Mouse (Mus musculus) forebrain, embryonic 10.5 days (tissue): ENCODE data around the gene Nrip3. TPM values are rescaled to one million over a fixed set of nuclear protein-coding genes. Genes with fewer than 3 reads are reported as not detected.

Experiments used
- DNase-seq: peaks from one replicate; pipeline ENCODE4 v3.0.0-alpha.2; 2017; ENCODE audit warnings: low spot score; ENCODE audit errors: extremely low spot score
- H3K27ac ChIP-seq: fragments of 300-500 bp; sonication (generic); 2 replicates; pipeline ENCODE4 v1.5.1; 2016; ENCODE audit warnings: mild to moderate bottlenecking
- H3K27me3 ChIP-seq: fragments of 300-500 bp; sonication (generic); 2 replicates; pipeline ENCODE4 v1.6.1; 2016; ENCODE audit warnings: mild to moderate bottlenecking; ENCODE audit not compliant: poor library complexity, severe bottlenecking
- H3K36me3 ChIP-seq: fragments of 300-500 bp; sonication (generic); replicated peaks from 2 replicates; pipeline ENCODE4 v1.6.1; 2016; ENCODE audit warnings: mild to moderate bottlenecking, moderate library complexity
- H3K4me1 ChIP-seq: fragments of 300-500 bp; sonication (generic); 2 replicates; pipeline ENCODE4 v1.6.1; 2016
- H3K4me3 ChIP-seq: fragments of 300-500 bp; sonication (generic); 2 replicates; pipeline ENCODE4 v1.5.1; 2016; ENCODE audit warnings: mild to moderate bottlenecking, moderate library complexity
- H3K9me3 ChIP-seq: fragments of 300-500 bp; sonication (generic); 2 replicates; pipeline ENCODE4 v1.6.1; 2016; ENCODE audit warnings: mild to moderate bottlenecking, moderate library complexity
- whole genome bisulfite sequencing: fragments of 180-500 bp; shearing (Covaris S2); methylation state at CpG from one replicate; pipeline ENCODE4 v1.1.7; 2016; 5-methylcytosine and 5-hydroxymethylcytosine counted together
- polyA plus RNA-seq: library from polyadenylated mRNA; unstranded; fragments of >200 nt; fragmentation: Nextera tagmentation; extraction: Ambion mirVana; gene quantifications from 2 replicates; pipeline ENCODE4 v1.2.1, GENCODE M21; 2016

The Nrip3 gene
- polyA plus RNA-seq, 1 experiment from 2014 or later, result 0.56 TPM

GRCm38 (mm10) chr7:109719286-109719685, 62.5 kb downstream of the Nrip3 start:
- peaks cover 5% of the 10 kb centered on the region; the same call in 1 of the 2 replicates for H3K9me3 ChIP-seq
- no peaks in the 10 kb centered on the region for H3K36me3 ChIP-seq
- no peaks in the 10 kb centered on the region for H3K4me1 ChIP-seq
- no peaks in the 10 kb centered on the region for H3K27me3 ChIP-seq
- 68% methylated on average over 9 of the region's 9 CpGs for WGBS
- no peak overlapping the region for H3K4me3 ChIP-seq
- no peak for DNase-seq
- no peak overlapping the region for H3K27ac ChIP-seq

- 95% methylated on average over 2 of the region's 2 CpGs for WGBS
- Histone ChIP-seq H3K4me3 (no peak overlapping the region), H3K4me1 (no peaks in the 10 kb centered on the region), H3K27me3 (no peaks in the 10 kb centered on the region), H3K27ac (no peak overlapping the region), H3K36me3 (peaks cover 47% of the 10 kb centered on the region), H3K9me3 (no peaks in the 10 kb centered on the region)
- no peak for DNase-seq
These were observed 68.3 kb downstream of the Nrip3 start for GRCm38 (mm10) chr7:109713434-109713982.

- Histone ChIP-seq H3K27me3 (no peaks in the 10 kb centered on the region), H3K9me3 (no peaks in the 10 kb centered on the region), H3K4me1 (no peaks in the 10 kb centered on the region), H3K36me3 (peaks cover 58% of the 10 kb centered on the region), H3K27ac (no peak overlapping the region), H3K4me3 (no peak overlapping the region)
- WGBS, result 94% methylated on average over 7 of the region's 7 CpGs
- no peak for DNase-seq
These were observed 69.6 kb downstream of the Nrip3 start for GRCm38 (mm10) chr7:109712198-109712597.

GRCm38 (mm10) chr7:109710069-109710468, 71.8 kb downstream of the Nrip3 start:
- no peak overlapping the region for H3K4me3 ChIP-seq
- H3K27me3 ChIP-seq, result no peaks in the 10 kb centered on the region
- 91% methylated on average over 1 of the region's 1 CpGs for WGBS
- no peak for DNase-seq
- peaks cover 7% of the 10 kb centered on the region for H3K4me1 ChIP-seq
- H3K36me3 ChIP-seq, result peaks cover 58% of the 10 kb centered on the region
- H3K9me3 ChIP-seq, result no peaks in the 10 kb centered on the region
- no peak overlapping the region for H3K27ac ChIP-seq

- Histone ChIP-seq H3K27me3 (no peaks in the 10 kb centered on the region), H3K36me3 (peaks cover 58% of the 10 kb centered on the region), H3K27ac (no peak overlapping the region), H3K4me1 (peaks cover 18% of the 10 kb centered on the region), H3K4me3 (no peak overlapping the region), H3K9me3 (no peaks in the 10 kb centered on the region)
- DNase-seq, result no peak
- WGBS, result 79% methylated on average over 3 of the region's 3 CpGs
These were observed 72.9 kb downstream of the Nrip3 start for GRCm38 (mm10) chr7:109708961-109709382.

Other genes with a start within 250 kb of the Nrip3 start
- gene St5, start 78.4 kb downstream of the Nrip3 start, polyA plus RNA-seq, result 33.5 and 37.9 TPM in 2 replicates
- gene Akip1, start 78.3 kb downstream of the Nrip3 start, polyA plus RNA-seq, result 27.6 and 29.1 TPM in 2 replicates
- gene BC051019, start 58.2 kb downstream of the Nrip3 start, polyA plus RNA-seq, result 0.20 and 0.25 TPM in 2 replicates
- not detected in 2 replicates for gene Ascl3, start 50.3 kb downstream of the Nrip3 start, polyA plus RNA-seq
- 31.1 and 34.5 TPM in 2 replicates for gene Tmem9b, start 29.1 kb downstream of the Nrip3 start, polyA plus RNA-seq
- 1.4 and 1.8 TPM in 2 replicates for gene Scube2, start 83.7 kb upstream of the Nrip3 start, polyA plus RNA-seq
- gene Dennd5a, start 178.4 kb upstream of the Nrip3 start, polyA plus RNA-seq, result 29.4 and 29.7 TPM in 2 replicates
- gene Tmem41b, start 204.9 kb upstream of the Nrip3 start, polyA plus RNA-seq, result 66.1 and 71.6 TPM in 2 replicates
- gene Ipo7, start 236.2 kb upstream of the Nrip3 start, polyA plus RNA-seq, result 62.7 and 65.9 TPM in 2 replicates